Mouse (Mus musculus) testis, adult 2 months (tissue): Measurements from ENCODE around the gene Osbpl9.

Experiments
- CTCF ChIP-seq: fragments of 200-500 bp; IDR thresholded peaks from 2 replicates; pipeline ENCODE4 v1.5.1; 2012; ENCODE audit warnings: low read depth, mild to moderate bottlenecking, inconsistent platforms, low read length, moderate library complexity; ENCODE audit not compliant: control insufficient read depth, insufficient read depth, insufficient replicate concordance
- POLR2A ChIP-seq: fragments of 200-500 bp; IDR thresholded peaks from 2 replicates; pipeline ENCODE4 v1.6.1; 2012; ENCODE audit warnings: low read depth, mild to moderate bottlenecking, inconsistent platforms, low read length, moderate library complexity; ENCODE audit not compliant: control insufficient read depth

GRCm38 (mm10) chr4:109229766-109230279, 27.8 kb upstream of the Osbpl9 start:
- TF ChIP-seq POLR2A (no peak), CTCF (no peak)
